ENCODE assay signal across 7 mouse cellular contexts in genomic region chr19:4059069-4059740, GRCm38 (mm10). TPM values are rescaled to one million over a fixed set of nuclear protein-coding genes. Genes with fewer than 3 reads are reported as not detected.
DNase-seq lines count a peak whose midpoint lies in the region; TF ChIP-seq lines count a peak whose summit lies in the region.

TSS of gene Gstp3 (minus strand) at chr19:4059569.

- peaks cover 0 to 3% of the 10 kb centered on the region in 2 experiments; a peak in 1 of 4 replicates for H3K27me3 ChIP-seq in MEL (ENCODE audit: control insufficient read depth in 1 of 2, insufficient read depth in 2 of 2, low read length in 2 of 2)
- no peaks in the 10 kb centered on the region for H3K27me3 ChIP-seq in liver, adult 2 months (ENCODE audit: control insufficient read depth, insufficient read depth, low read length)

- peak; percentile 43 to 53 for DNase-seq in CD8-positive naive resting alpha-beta T cell, adult 2 months (ENCODE audit: low read depth in 2 of 2, low spot score in 2 of 2)
- peak; percentile 32 for DNase-seq in MEL (ENCODE audit: low read depth, low spot score)
- peak; percentile 99 for DNase-seq in liver, adult 2 months (ENCODE audit: extremely low read depth, low read depth, low spot score)
- DNase-seq in naive thymus-derived CD4-positive, alpha-beta T cell, adult 2 months (ENCODE audit: low read depth) = peak; percentile 88
- no peak for DNase-seq in ovary, postnatal 14 days (ENCODE audit: low spot score)
- DNase-seq in left cerebral cortex, postnatal 14 days (ENCODE audit: low spot score in 2 of 2) = no peak
- DNase-seq in urinary bladder, postnatal 10 days (ENCODE audit: low spot score) = no peak

- H3K9me3 ChIP-seq in MEL (replicated peaks; ENCODE audit: insufficient read depth, low read length) = no peaks in the 10 kb centered on the region

- WGBS in liver, adult 2 months = 19% methylated on average over 15 of the region's 15 CpGs

- peak in 1 of 2 experiments; percentile 33; a peak in 1 of 4 replicates for TF ChIP-seq EP300 in MEL (IDR thresholded peaks at IDR 0.05; ENCODE audit: low read depth in 1 of 2, low read length in 2 of 2)

- peaks cover 0 to 2% of the 10 kb centered on the region in 2 experiments; a peak in 2 of 4 replicates for H3K36me3 ChIP-seq in MEL (ENCODE audit: control insufficient read depth in 1 of 2, insufficient read depth in 2 of 2, low read length in 2 of 2)
- no peaks in the 10 kb centered on the region for H3K36me3 ChIP-seq in liver, adult 2 months (ENCODE audit: control insufficient read depth, insufficient read depth, low read length)

- no peak within 1 kb of the TSS for H3K9ac ChIP-seq in MEL (ENCODE audit: control insufficient read depth, low read depth, low read length, poor library complexity, severe bottlenecking)
- peak within 1 kb of the TSS; percentile 9; the same call in 1 of the 2 replicates for H3K9ac ChIP-seq in liver, adult 2 months (ENCODE audit: low read depth, low read length)

- H3K4me3 ChIP-seq in MEL (ENCODE audit: control insufficient read depth in 1 of 2, insufficient read depth in 1 of 2, low read depth in 2 of 2, low read length in 2 of 2) = no peak within 1 kb of the TSS
- no peak within 1 kb of the TSS for H3K4me3 ChIP-seq in liver, adult 2 months (ENCODE audit: insufficient read depth, low read depth, low read length)

- intact Hi-C loops in left cerebral cortex, postnatal 14 days (cut with DNase I) = no loop called here

- no peak for TF ChIP-seq POLR2A in MEL (IDR thresholded peaks at IDR 0.05; ENCODE audit: control insufficient read depth in 1 of 2, insufficient read depth in 1 of 2, low read depth in 1 of 2, low read length in 2 of 2, poor library complexity in 1 of 2)
- 0 out of 2 replicates have a peak, but pooled peaks have one; percentile 53 for TF ChIP-seq POLR2A in liver, adult 2 months (IDR thresholded peaks at IDR 0.05; ENCODE audit: extremely low read depth, insufficient read depth, low read length)

- peaks cover 3 to 10% of the 10 kb centered on the region in 2 experiments; a peak in 3 of 4 replicates for H3K4me1 ChIP-seq in MEL (ENCODE audit: control insufficient read depth in 1 of 2, insufficient read depth in 2 of 2, low read length in 2 of 2)
- peaks cover 28% of the 10 kb centered on the region for H3K4me1 ChIP-seq in liver, adult 2 months (ENCODE audit: control insufficient read depth, insufficient read depth, low read length)

- TF ChIP-seq CTCF in MEL (IDR thresholded peaks at IDR 0.05 in 2 of 3, conservative IDR thresholded peaks at IDR 0.05 in 1 of 3; ENCODE audit: control insufficient read depth in 1 of 3, insufficient read depth in 1 of 3, low read depth in 2 of 3, low read length in 3 of 3, poor library complexity in 1 of 3, severe bottlenecking in 1 of 3) = no peak
- TF ChIP-seq CTCF in liver, adult 2 months (IDR thresholded peaks at IDR 0.05; ENCODE audit: low read depth, low read length) = no peak

- TF ChIP-seq RAD21 in MEL (IDR thresholded peaks at IDR 0.05; ENCODE audit: low read depth, low read length) = no peak

- H3K27ac ChIP-seq in MEL (ENCODE audit: control insufficient read depth, low read depth, low read length) = no peak within 1 kb of the TSS
- peak within 1 kb of the TSS; percentile 71 for H3K27ac ChIP-seq in liver, adult 2 months (replicated peaks; ENCODE audit: insufficient read depth, low read depth, low read length)

- H3K79me2 ChIP-seq in MEL (ENCODE audit: control insufficient read depth, insufficient read depth, low read length, poor library complexity) = no peaks in the 10 kb centered on the region
- H3K79me2 ChIP-seq in liver, adult 2 months (ENCODE audit: control insufficient read depth, insufficient read depth, low read length) = no peaks in the 10 kb centered on the region

TF ChIP-seq in MEL, 35 proteins besides CTCF, POLR2A, EP300 and RAD21:
- no peak for TF ChIP-seq ZNF384 (IDR thresholded peaks at IDR 0.05; ENCODE audit: low read depth, low read length)
- TF ChIP-seq E2F4 (IDR thresholded peaks at IDR 0.05; ENCODE audit: borderline replicate concordance, low read depth, low read length) = no peak
- peak; percentile 75; the same call in 1 of the 2 replicates for TF ChIP-seq USF1 (IDR thresholded peaks at IDR 0.05; ENCODE audit: low read depth, low read length)

RNA-seq across cellular contexts. Expression of gene Gstp3, which starts in this region (rescaled TPM):
- total RNA-seq in MEL (2012; rRNA removed) = not detected in 2 replicates
- polyA plus RNA-seq in MEL (2012; ENCODE audit: insufficient read depth in 1 of 2, insufficient read length in 2 of 2, low read depth in 1 of 2, low replicate concordance in 2 of 2, missing spikeins in 1 of 2) = under 1 TPM in 1 of 2 experiments, not detected in 1; 0.84 TPM
- 21.5 and 28.1 TPM in 2 replicates for total RNA-seq in liver, adult 2 months (2014; rRNA removed)
- 54.3 and 66.1 TPM in 2 replicates for polyA plus RNA-seq in liver, adult 2 months (2012; rRNA removed)
- total RNA-seq in left cerebral cortex, postnatal 14 days (2021) = not detected

Comparison
In these comparisons a context has a peak if more than half of its experiments do, and no peak if none do; other contexts are left out.
1. RNA of gene Gstp3 (total RNA-seq): 21.5 to 28.1 TPM in liver, adult 2 months; not detected in left cerebral cortex, postnatal 14 days and not detected in MEL; every median in the first group is over 10 times any median in the second.
2. RNA of gene Gstp3 (polyA plus RNA-seq): 54.3 to 66.1 TPM in liver, adult 2 months; 0.84 TPM in MEL; every median in the first group is over 10 times any median in the second.
3. Peak in DNase-seq in MEL; RNA of the gene not detected or under 1 TPM.
4. DNase-seq: peak in CD8-positive naive resting alpha-beta T cell, adult 2 months (2 of 2), liver, adult 2 months (single experiment) and naive thymus-derived CD4-positive, alpha-beta T cell, adult 2 months (single experiment); none in ovary, postnatal 14 days (single experiment), left cerebral cortex, postnatal 14 days (0 of 2) and urinary bladder, postnatal 10 days (single experiment).